Mouse (Mus musculus) ES-CJ7 (cell line): Measurements from ENCODE around the gene D630045J12Rik.

Source experiments
- DNase-seq: peaks from one replicate; pipeline ENCODE4 v3.0.0; 2011; ENCODE audit warnings: low read depth, low spot score

Gene D630045J12Rik

GRCm38 (mm10) chr6:38139086-38139485 is 114.7 kb downstream of the D630045J12Rik start:
- no peak for DNase-seq

GRCm38 (mm10) chr6:38134806-38135559 is 118.8 kb downstream of the D630045J12Rik start:
- no peak for DNase-seq

GRCm38 (mm10) chr6:38131801-38132231 is 122.0 kb downstream of the D630045J12Rik start:
- DNase-seq, result no peak

- peak; percentile 36 for DNase-seq
Measured at GRCm38 (mm10) chr6:38129883-38130282, 123.9 kb downstream of the D630045J12Rik start.

GRCm38 (mm10) chr6:38128115-38128514 is 125.7 kb downstream of the D630045J12Rik start:
- no peak for DNase-seq

- DNase-seq, result no peak
Measured at GRCm38 (mm10) chr6:38125462-38125861, 128.3 kb downstream of the D630045J12Rik start.

GRCm38 (mm10) chr6:38124882-38125281 is 128.9 kb downstream of the D630045J12Rik start:
- DNase-seq, result no peak

GRCm38 (mm10) chr6:38124207-38124835 is 129.5 kb downstream of the D630045J12Rik start, which contains the start of gene Atp6v0a4:
Atp6v0a4 (minus strand) TSS chr6:38124586.
- DNase-seq, result no peak

- no peak for DNase-seq
Measured at GRCm38 (mm10) chr6:38123471-38124206, 130.2 kb downstream of the D630045J12Rik start.

GRCm38 (mm10) chr6:38122791-38123190 is 131.0 kb downstream of the D630045J12Rik start:
- DNase-seq, result no peak

GRCm38 (mm10) chr6:38121843-38122242 is 132.0 kb downstream of the D630045J12Rik start:
- DNase-seq, result no peak

GRCm38 (mm10) chr6:38120681-38121371 is 133.0 kb downstream of the D630045J12Rik start:
- DNase-seq, result no peak

- no peak for DNase-seq
Measured at GRCm38 (mm10) chr6:38118341-38118740, 135.5 kb downstream of the D630045J12Rik start.

- no peak for DNase-seq
Measured at GRCm38 (mm10) chr6:38116107-38116770, 137.6 kb downstream of the D630045J12Rik start.

GRCm38 (mm10) chr6:38110859-38111258 is 142.9 kb downstream of the D630045J12Rik start:
- DNase-seq, result no peak

GRCm38 (mm10) chr6:38109871-38110270 is 143.9 kb downstream of the D630045J12Rik start:
- DNase-seq, result no peak

GRCm38 (mm10) chr6:38109160-38109795 is 144.5 kb downstream of the D630045J12Rik start, which contains the start of gene Tmem213:
Tmem213 (plus strand) TSS chr6:38109255.
- no peak for DNase-seq

GRCm38 (mm10) chr6:38108449-38108848 is 145.4 kb downstream of the D630045J12Rik start:
- DNase-seq, result no peak

GRCm38 (mm10) chr6:38105924-38106323 is 147.9 kb downstream of the D630045J12Rik start:
- no peak for DNase-seq

GRCm38 (mm10) chr6:38103775-38104174 is 150.0 kb downstream of the D630045J12Rik start:
- no peak for DNase-seq
